Mouse (Mus musculus) gastrocnemius, adult 8-10 months (tissue): ENCODE measurements around the gene Mrpl52. TPM values are rescaled to one million over a fixed set of nuclear protein-coding genes. Genes with fewer than 3 reads are reported as not detected.
A peak's percentile ranks its signal among the peaks of the same experiment; 100 is the strongest.

Experiments
- DNase-seq, 2 experiments: peaks; one replicate each; pipeline ENCODE4 v3.0.0; 2022; ENCODE audit warnings: low spot score in 2 of 2
- total RNA-seq, 4 experiments: library from RNA; stranded (reverse); gene quantifications; 2 replicates each; pipeline ENCODE4 v1.2.4; 2022

Gene Mrpl52
- total RNA-seq, 4 experiments from 2014 or later: 104 to 126 (median 117) TPM

- no peak for DNase-seq
These were observed 14.6 kb upstream of the Mrpl52 start for GRCm38 (mm10) chr14:54412000-54412576.

DNA sequence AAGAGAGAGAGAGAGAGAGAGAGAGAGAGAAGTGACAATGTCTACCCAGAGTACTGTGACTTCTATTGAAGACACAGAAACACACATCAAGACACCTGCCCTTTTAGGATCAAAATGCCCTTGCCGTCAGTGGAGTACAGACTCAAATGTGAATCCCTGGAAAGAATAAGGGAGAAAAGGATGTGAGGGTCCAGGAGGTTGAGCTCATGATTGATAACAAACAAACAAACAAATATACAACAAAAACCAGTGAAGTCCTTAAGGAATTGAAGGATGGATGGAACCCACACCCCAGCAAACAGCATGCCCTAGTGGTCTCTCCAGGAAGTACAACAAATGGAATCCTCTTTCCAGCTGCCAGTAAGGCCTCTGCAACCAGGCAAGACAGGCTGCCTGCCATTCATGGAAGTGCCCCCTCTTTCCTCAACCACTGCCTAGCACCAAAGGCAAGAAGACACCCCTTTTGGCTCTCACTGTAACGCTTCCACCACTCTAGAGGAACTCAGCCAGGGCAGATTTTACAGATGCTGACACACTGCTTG is 14.0 kb upstream of the Mrpl52 start:
- no peak for DNase-seq

DNA sequence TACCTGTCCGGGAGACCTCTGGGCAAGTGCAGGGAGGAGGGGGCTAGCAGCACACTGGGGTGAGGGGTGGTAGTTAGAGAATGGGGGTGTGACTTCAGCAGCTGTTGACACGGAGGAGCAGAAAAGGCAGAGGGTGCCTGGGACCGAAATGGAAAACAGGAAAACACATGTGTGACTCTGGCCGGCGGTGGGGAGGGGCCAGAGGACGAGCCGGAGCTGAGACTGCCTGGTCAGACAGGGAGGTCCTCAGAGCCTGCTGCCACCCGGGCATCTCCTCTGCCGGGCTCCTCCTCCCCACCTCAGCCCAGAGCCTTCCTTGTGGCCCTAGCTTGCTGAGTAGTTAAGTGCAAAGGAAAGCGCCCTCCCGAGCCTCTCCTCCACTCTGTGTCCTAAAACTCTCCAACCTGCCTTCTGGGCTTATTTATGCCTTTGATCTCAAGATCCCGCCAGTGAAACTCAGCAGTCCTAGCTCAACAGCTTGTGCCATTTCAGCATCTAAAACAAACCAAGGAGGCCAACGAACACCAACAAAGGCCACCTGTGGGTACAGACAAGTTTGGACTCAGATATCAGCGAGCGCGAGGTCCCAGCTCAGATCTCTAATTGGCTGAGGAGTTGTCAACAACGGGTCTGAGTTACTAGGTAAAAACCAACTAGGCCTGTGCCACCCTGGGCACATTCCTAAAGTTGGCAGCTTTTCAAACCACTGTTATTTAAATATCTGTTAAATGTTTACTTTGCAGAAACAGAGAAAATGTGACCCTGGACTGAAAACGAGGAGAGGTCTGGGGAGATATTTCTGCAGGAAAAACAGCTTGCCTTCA is 12.6 kb upstream of the Mrpl52 start:
- no peak for DNase-seq

- DNase-seq: no peak
These were observed 11.3 kb upstream of the Mrpl52 start for GRCm38 (mm10) chr14:54415241-54416020.

DNA sequence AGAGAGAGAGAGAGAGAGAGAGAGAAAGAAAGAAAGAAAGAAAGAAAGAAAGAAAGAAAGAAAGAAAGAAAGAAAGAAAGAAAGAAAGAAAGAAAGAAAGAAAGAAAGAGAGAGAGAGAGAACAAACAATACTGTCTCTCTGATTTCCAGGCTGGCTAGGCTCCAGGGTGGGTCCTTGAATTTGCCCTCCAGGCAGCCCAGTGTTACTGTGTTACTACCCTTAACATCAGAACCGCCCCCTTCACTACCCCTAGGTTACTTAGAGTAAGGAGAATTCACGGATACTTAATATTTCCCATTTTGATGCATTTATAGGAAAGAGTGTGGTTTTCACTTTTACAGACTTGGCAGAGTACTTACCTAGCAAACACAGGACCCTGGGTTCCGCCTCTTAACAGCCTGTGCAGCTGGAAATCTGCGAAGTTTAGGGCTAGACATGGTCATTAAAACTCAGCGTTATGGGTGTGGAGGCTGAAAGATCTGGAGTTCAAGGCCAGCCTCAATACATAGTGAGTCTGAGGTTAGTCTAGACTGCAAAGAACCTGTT is 10.4 kb upstream of the Mrpl52 start:
- no peak for DNase-seq

DNA sequence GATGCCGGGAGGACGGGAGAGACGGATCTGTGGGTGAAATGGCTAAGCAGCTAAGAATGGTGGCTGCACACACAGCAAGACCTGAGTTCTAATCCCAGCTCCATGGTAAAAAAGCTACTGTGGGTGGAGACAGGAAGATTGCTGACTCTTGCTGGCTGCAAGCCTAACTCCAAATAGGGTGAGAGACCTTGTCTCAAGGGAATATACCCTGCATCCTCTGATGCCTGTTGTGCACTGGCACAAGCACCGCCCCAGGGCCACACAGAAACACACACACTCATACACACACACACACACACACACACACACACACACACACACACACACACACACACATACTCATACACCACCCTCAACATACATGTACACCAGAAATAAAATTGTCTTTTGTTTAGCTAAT is 9.9 kb upstream of the Mrpl52 start:
- no peak for DNase-seq

- no peak for DNase-seq
These were observed 9.1 kb upstream of the Mrpl52 start, which contains the start of gene Slc7a7 for GRCm38 (mm10) chr14:54417623-54418081. Gene Slc7a7, minus strand, starts transcription at chr14:54417780.

DNA sequence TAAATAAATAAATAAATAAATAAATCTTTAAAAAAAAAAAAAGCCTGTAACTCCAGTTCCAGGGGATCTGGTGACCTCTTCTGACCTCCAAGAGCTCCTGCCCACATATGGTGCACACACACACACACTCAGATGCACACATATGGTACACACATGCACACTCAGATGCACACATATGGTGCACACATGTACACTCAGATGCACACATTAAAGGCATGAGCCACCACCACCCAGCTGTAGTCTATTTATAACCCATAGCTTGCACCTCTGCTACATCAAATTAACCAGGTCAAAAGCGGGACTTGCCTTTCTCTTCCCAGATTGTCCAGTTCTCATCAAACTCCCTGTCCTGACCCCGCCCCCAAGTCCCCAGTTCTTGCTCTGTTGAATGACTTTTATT is 5.7 kb upstream of the Mrpl52 start:
- no peak for DNase-seq

DNA sequence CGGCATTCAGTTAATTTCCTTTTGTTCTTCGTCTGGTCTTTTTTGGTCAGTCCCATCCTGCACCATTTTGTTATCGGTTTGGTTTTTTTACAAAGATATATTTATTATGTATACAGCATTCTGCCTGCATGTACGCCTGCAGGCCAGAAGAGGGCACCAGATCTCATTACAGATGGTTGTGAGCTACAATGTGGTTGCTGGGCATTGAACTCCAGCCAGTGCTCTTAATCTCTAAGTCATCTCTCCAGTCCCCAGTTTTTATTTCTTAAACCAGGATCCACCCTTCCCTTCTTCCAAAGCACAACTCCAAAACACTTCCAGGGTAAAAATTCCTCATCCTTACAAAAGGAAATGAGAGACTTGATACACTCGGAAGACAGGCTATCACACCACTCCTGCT is 3.3 kb upstream of the Mrpl52 start:
- DNase-seq: no peak

GRCm38 (mm10) chr14:54424634-54425033 is 2.1 kb upstream of the Mrpl52 start:
- DNase-seq: no peak

DNA sequence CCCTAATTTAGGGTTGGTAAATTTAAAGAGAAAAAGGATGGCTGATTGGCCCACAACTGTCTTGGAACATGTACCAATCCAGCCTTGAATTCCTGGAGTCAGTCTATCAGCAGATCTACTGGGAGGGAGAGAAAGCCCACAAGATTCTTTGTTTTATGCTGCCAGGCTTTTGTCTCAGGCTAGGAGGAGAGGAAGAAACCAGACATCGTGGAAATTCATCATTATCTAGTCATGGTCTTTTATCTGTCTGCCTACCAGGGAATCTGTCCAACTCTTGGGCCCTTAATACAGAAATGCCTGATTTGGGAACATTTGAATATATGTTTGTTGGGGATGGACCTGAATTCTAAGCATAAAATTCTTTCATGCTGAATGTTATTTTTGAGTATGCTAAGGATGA is 1.2 kb upstream of the Mrpl52 start:
- DNase-seq: no peak

DNA sequence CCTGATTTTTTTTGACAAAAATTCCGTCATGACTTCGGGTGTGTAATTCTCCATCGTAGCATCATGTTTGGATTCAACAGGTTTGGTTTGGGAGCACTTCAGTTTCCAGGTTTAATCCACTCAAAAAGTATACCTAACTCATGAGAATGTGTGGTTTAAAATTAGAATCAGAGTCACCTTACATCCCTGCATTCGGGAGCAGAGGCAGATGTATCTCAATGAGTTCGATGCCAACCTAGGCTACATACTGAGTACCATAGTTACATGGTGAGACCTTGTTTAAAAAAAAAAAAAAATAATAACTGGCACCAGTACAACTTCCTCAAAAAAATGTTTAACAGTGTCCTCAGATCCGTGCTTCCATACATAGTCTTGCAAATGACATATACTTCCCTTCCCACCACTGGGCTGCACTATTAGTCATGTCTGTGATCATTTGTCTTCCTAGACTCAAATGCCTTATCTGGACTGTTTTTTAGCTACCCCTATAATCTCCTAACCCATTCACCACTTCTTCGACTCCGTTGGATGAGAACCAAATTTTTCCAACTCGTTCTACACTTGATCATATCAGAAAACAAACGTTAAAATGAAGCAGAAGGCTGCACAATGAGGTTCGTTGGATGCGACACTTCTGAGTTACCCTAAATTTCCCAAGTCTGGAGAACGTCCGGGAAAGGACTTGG is 563 bp upstream of the Mrpl52 start:
- no peak for DNase-seq

GRCm38 (mm10) chr14:54427696-54428095 is 987 bp downstream of the Mrpl52 start:
- no peak for DNase-seq

DNA sequence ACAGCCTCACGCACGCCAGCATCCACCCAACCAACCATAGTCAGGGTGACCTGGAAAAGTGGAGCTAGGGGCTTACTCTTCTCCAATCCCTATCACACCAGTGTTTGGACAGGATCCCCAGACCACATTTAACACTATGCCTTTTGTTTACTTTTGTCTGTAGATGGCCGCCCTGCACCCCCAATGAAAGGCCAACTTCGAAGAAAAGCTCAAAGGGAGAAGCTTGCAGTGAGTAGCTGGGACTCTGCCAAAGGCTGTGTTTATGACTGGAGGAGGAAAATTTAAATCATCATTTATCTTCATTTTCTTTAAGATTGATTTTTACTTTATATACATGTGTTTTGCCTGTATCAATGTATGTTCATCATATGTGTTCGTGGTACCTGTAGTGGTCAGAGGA is 1.7 kb downstream of the Mrpl52 start:
- DNase-seq: no peak

DNA sequence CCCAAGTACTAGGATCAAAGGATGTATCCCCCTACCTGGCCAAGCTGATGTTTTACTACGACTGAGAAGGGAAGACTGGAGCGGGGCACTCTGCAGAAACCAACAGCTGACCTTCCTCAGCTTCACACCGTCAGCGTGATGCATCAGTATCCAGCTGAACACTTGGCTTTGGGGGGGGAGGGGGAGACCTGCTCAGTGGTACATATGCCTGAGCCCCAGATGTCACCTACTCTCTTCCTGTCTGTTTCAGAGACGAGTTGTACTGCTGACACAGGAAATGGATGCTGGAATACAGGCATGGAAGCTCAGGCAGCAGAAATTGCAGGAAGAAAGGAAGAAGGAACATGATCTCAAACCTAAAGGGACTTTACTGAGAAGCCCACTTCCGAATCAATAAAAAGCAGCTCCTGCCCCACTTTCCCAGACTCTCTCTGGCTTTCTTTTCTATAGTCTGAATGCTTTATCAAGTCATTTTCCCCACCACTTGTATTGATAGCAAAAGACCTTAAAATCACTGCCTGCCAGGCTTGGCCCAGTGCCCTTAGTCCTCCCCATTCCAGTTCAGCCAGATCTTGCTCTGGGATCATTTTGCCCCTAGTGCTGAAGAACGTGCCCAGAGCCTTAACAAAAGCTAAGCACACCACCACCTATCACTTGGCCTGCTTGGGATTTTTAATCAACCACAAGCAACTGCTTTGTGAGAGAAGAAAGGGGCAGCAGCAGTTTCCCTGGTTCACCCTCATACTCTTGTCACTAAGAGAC is 2.8 kb downstream of the Mrpl52 start:
- no peak for DNase-seq

GRCm38 (mm10) chr14:54430406-54431145 is 3.9 kb downstream of the Mrpl52 start:
- DNase-seq: no peak

DNA sequence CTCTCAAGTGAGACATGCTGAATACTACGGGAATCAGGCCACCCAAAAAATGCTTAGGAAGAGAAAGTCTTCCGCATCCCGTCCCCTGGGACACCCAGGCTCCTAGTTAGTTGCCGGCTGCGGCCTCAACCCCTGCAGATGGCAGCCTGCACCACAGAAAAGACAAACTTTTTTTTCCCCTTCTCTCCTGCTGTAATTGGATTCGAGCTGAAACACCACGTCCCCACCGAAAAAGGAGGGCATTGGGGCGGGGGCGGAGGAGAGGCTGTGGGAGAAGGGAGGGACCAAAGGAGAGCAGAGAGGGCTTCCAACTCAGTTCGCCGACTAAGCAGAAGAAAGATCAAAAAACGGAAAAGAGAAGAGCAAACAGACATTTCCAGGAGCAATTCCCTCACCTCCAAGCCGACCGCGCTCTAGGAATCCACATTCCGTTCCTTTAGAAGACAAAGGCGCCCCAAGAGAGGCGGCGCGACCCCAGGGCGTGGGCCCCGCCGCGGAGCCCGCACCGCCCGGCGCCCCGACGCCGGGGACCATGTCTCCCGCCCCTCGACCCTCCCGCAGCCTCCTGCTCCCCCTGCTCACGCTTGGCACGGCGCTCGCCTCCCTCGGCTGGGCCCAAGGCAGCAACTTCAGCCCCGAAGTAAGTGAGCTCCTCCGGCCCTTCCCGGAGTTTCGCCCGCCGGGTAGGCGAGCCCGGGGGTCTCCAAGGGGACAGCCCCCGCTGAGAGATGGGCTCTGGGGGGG is 4.8 kb downstream of the Mrpl52 start, which contains the start of gene Mmp14:
Gene Mmp14 (plus strand): TSS at position 279 of the 744 bp plus-strand sequence.
- DNase-seq: peak; percentile 36 to 51

DNA sequence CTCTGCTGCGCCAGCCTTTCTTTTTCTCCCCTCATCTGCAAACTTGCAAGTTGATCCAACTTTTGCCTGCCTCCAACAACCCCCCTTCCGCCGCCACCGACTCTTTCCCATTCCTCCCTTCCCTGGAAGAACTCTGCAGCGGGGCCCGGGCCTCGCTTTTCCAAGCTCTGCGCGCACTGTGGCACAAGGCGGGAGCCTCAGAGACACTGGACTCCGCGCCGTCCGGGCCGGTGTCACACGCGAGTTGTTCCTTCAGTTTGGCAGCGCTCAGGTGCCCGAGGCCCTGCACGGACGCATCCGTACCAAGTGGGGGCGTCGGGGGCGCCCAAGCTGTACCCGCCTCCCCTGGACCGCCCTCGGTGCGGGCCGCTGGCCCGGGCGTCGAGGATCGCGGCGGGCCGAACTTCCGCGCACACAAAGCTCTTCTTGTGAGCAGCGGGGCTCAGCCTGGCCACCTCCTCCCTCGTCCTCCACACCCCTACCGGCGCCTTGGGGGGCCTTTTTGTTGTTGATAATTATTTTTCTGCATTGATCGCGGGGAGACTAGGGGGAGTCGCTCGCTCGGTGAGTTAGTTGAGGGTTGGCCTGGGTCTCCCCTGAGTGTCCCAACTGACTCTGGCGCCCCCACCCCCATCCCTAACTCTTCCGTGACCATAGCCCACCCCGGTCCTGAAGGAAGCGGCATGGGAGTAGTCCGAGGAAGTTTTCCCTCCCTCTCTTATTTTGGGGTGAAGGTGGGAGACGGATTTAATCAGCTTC is 5.5 kb downstream of the Mrpl52 start:
- DNase-seq: no peak
